In the genomic region with DNA sequence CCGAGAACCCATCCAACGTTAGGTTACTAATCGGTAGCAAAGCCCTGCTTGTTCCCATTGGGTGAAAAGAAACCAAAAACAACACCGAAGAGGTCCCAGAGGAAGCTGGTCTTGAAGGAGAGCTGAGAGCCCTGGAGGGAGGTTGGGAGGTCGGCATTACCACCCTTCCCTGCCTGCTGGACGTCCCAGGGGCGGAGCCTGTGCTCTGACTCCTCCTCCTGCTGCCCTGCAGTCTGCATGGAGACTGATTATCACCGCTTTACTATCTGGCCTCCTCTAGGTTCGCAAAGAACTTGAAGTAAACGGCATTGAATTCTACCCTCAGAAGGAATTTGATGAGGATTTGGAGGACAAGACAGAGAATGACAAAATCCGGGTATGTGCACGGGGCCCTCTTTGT, we compare ENCODE assay signal across 35 mouse cellular contexts. TPM values are rescaled to one million over a fixed set of nuclear protein-coding genes. Genes with fewer than 3 reads are reported as not detected.
DNase-seq lines count a peak whose midpoint lies in the region; ATAC-seq and TF ChIP-seq lines count a peak whose summit lies in the region.
"Had no signal": no experiment of that assay in that cellular context is flagged by ENCODE, and none has a peak within 500 bp of the region (broad histone marks: within the 10 kb centered on the region; RNA-seq: fewer than 3 reads in every experiment).

No protein-coding gene starts in this region.

- H3K9me3 ChIP-seq in liver, postnatal 0 days (ENCODE audit: low read length): no peaks in the 10 kb centered on the region
- H3K9me3 ChIP-seq: forebrain, embryonic 12.5 days; heart, embryonic 10.5 days; limb, embryonic 10.5 days; limb, embryonic 15.5 days; midbrain, embryonic 15.5 days had no signal

- no peak overlapping the region for H3K4me2 ChIP-seq in liver, postnatal 0 days (ENCODE audit: low read depth, low read length)
- H3K4me2 ChIP-seq: forebrain, embryonic 12.5 days; hindbrain, embryonic 14.5 days; limb, embryonic 15.5 days; midbrain, embryonic 15.5 days had no signal

- peak; percentile 65 for DNase-seq in liver
- DNase-seq in liver, postnatal 0 days: no peak
- DNase-seq in R1 (ENCODE audit: low read depth, low spot score): peak; percentile 38
- no peak for DNase-seq in left cerebral cortex, adult 18-20 months (ENCODE audit: low spot score in 2 of 2)
- DNase-seq: adrenal gland, postnatal 14 days; cerebellum, adult 11-12 months; cerebellum, postnatal 10 days; gastrocnemius, postnatal 10 days; heart, adult 11 months; heart, postnatal 36 days; kidney, postnatal 14 days; lung, adult 2 months; lung, postnatal 10 days; spleen, adult 18-20 months; thymus, adult 18-20 months; thymus, postnatal 36 days had no signal

- no peak for TF ChIP-seq CTCF in liver, postnatal 0 days (IDR thresholded peaks at IDR 0.05; ENCODE audit: low read depth)

- TF ChIP-seq EP300 in liver, postnatal 0 days (IDR thresholded peaks at IDR 0.05; ENCODE audit: low read depth): no peak

- H3K9ac ChIP-seq in liver, postnatal 0 days (replicated peaks): no peak overlapping the region
- H3K9ac ChIP-seq: forebrain, embryonic 12.5 days; hindbrain, embryonic 14.5 days; limb, embryonic 15.5 days; midbrain, embryonic 15.5 days had no signal

- no peaks in the 10 kb centered on the region for H3K27me3 ChIP-seq in liver, postnatal 0 days (ENCODE audit: insufficient read depth, low read length)
- H3K27me3 ChIP-seq: forebrain, embryonic 12.5 days; limb, embryonic 15.5 days; midbrain, embryonic 15.5 days had no signal

- WGBS in liver, postnatal 0 days (ENCODE audit: insufficient replicate concordance): 46% methylated on average over 12 of the region's 12 CpGs

- H3K27ac ChIP-seq in liver, postnatal 0 days (ENCODE audit: low read depth): no peak overlapping the region
- H3K27ac ChIP-seq: forebrain, embryonic 12.5 days; heart, embryonic 10.5 days; hindbrain, embryonic 14.5 days; layer of hippocampus, adult 2 months; limb, embryonic 10.5 days; limb, embryonic 15.5 days; midbrain, embryonic 15.5 days; stomach, postnatal 0 days had no signal

- ATAC-seq in liver, postnatal 0 days: no peak
- 0 out of 2 replicates have a peak, but pooled peaks have one; percentile 33 for ATAC-seq in granulocyte monocyte progenitor cell, adult 5-6 weeks (replicated peaks; ENCODE audit: poor library complexity, severe bottlenecking)
- peak; percentile 86 for ATAC-seq in megakaryocyte progenitor cell, adult 5-6 weeks (replicated peaks; ENCODE audit: poor library complexity)
- no peak for ATAC-seq in activated CD4-positive, CD25-positive, alpha-beta regulatory T cell, adult 4 months
- ATAC-seq: CD4-positive, CD25-positive, alpha-beta regulatory T cell, adult 4 months; intestine, postnatal 0 days; midbrain, embryonic 15.5 days had no signal

- H3K4me1 ChIP-seq in liver, postnatal 0 days (ENCODE audit: insufficient read depth): no peaks in the 10 kb centered on the region
- H3K4me1 ChIP-seq: forebrain, embryonic 12.5 days; limb, embryonic 10.5 days; limb, embryonic 15.5 days; midbrain, embryonic 15.5 days had no signal

- no peaks in the 10 kb centered on the region for H3K36me3 ChIP-seq in liver, postnatal 0 days (replicated peaks; ENCODE audit: insufficient read depth, low read length)

- no peak overlapping the region for H3K4me3 ChIP-seq in liver, postnatal 0 days (ENCODE audit: low read depth, low read length)
- H3K4me3 ChIP-seq: forebrain, embryonic 12.5 days; heart, embryonic 10.5 days; layer of hippocampus, adult 2 months; limb, embryonic 10.5 days; limb, embryonic 15.5 days; midbrain, embryonic 15.5 days had no signal

RNA-seq across cellular contexts. Expression of a gene that starts 11.5 kb away (rescaled TPM):
- polyA plus RNA-seq in liver, postnatal 0 days (2015; fragmentation: Nextera tagmentation; extraction: Ambion mirVana): 0.06 and 0.07 TPM in 2 replicates
- 0.28 and 1.1 TPM in 2 replicates for total RNA-seq in granulocyte monocyte progenitor cell, adult 5-6 weeks (2014; fragmentation: Nextera tagmentation)
- 0.13 and 0.67 TPM in 2 replicates for total RNA-seq in granulocyte monocyte progenitor cell, adult 5-6 weeks (2017)
- total RNA-seq in megakaryocyte progenitor cell, adult 5-6 weeks (2015): 0.07 TPM in 1 of 2 replicates, not detected in the other
- 0.08 TPM in 1 of 2 replicates, not detected in the other for total RNA-seq in megakaryocyte progenitor cell, adult 5-6 weeks (2017)
- polyA plus RNA-seq in activated CD4-positive, CD25-positive, alpha-beta regulatory T cell, adult 4 months (2017; shearing (Covaris generic)): not detected
- 100 to 1,000 TPM; 494 to 520 TPM for total RNA-seq in left cerebral cortex, adult 18-20 months (2021)
- total RNA-seq: neutrophil, adult 5-6 weeks had no signal
- polyA plus RNA-seq: CD4-positive, CD25-positive, alpha-beta regulatory T cell, adult 4 months had no signal

RNA-seq across cellular contexts. Expression of a gene that starts 12.6 kb away (rescaled TPM):
- 0.07 and 0.09 TPM in 2 replicates for polyA plus RNA-seq in liver, postnatal 0 days (2015; fragmentation: Nextera tagmentation; extraction: Ambion mirVana)
- 0.52 TPM in 1 of 2 replicates, not detected in the other for total RNA-seq in granulocyte monocyte progenitor cell, adult 5-6 weeks (2014; fragmentation: Nextera tagmentation)
- total RNA-seq in granulocyte monocyte progenitor cell, adult 5-6 weeks (2017): not detected in 2 replicates
- 0.17 TPM in 1 of 2 replicates, not detected in the other for total RNA-seq in megakaryocyte progenitor cell, adult 5-6 weeks (2015)
- not detected in 2 replicates for total RNA-seq in megakaryocyte progenitor cell, adult 5-6 weeks (2017)
- not detected for polyA plus RNA-seq in activated CD4-positive, CD25-positive, alpha-beta regulatory T cell, adult 4 months (2017; shearing (Covaris generic))
- total RNA-seq in left cerebral cortex, adult 18-20 months (2021): not detected
- total RNA-seq: adrenal gland, postnatal 14 days; gastrocnemius, postnatal 10 days; heart, postnatal 36 days; layer of hippocampus, adult 2 months; layer of hippocampus, postnatal 25 days; neutrophil, adult 5-6 weeks had no signal
- polyA plus RNA-seq: CD4-positive, CD25-positive, alpha-beta regulatory T cell, adult 4 months; cortical plate, adult 2 months; embryonic facial prominence, embryonic 14.5 days; intestine, postnatal 0 days; lung, adult 2 months; midbrain, embryonic 15.5 days had no signal

RNA-seq across cellular contexts. Expression of a gene that starts 34.0 kb away (rescaled TPM):
- polyA plus RNA-seq in liver, postnatal 0 days (2015; fragmentation: Nextera tagmentation; extraction: Ambion mirVana): not detected in 2 replicates
- total RNA-seq in granulocyte monocyte progenitor cell, adult 5-6 weeks (2014; fragmentation: Nextera tagmentation): not detected in 2 replicates
- total RNA-seq in granulocyte monocyte progenitor cell, adult 5-6 weeks (2017): not detected in 2 replicates
- total RNA-seq in megakaryocyte progenitor cell, adult 5-6 weeks (2015): not detected in 2 replicates
- not detected in 2 replicates for total RNA-seq in megakaryocyte progenitor cell, adult 5-6 weeks (2017)
- not detected for polyA plus RNA-seq in activated CD4-positive, CD25-positive, alpha-beta regulatory T cell, adult 4 months (2017; shearing (Covaris generic))
- total RNA-seq in left cerebral cortex, adult 18-20 months (2021): 100 to 1,000 TPM in 1 of 2 experiments, 10 to 100 TPM in 1; 93.7 to 101 TPM
- total RNA-seq: gastrocnemius, postnatal 10 days; heart, postnatal 36 days; neutrophil, adult 5-6 weeks had no signal
- polyA plus RNA-seq: CD4-positive, CD25-positive, alpha-beta regulatory T cell, adult 4 months; heart, embryonic 10.5 days; heart, embryonic 16.5 days; intestine, postnatal 0 days; kidney, embryonic 14.5 days; limb, embryonic 10.5 days; limb, embryonic 15.5 days; lung, adult 2 months had no signal

RNA-seq across cellular contexts. Expression of a gene that starts 41.6 kb away (rescaled TPM):
- 27.8 and 30.7 TPM in 2 replicates for polyA plus RNA-seq in liver, postnatal 0 days (2015; fragmentation: Nextera tagmentation; extraction: Ambion mirVana)
- 15.1 and 39.8 TPM in 2 replicates for total RNA-seq in granulocyte monocyte progenitor cell, adult 5-6 weeks (2014; fragmentation: Nextera tagmentation)
- 21.9 and 22.0 TPM in 2 replicates for total RNA-seq in granulocyte monocyte progenitor cell, adult 5-6 weeks (2017)
- total RNA-seq in megakaryocyte progenitor cell, adult 5-6 weeks (2015): 32.9 and 42.6 TPM in 2 replicates
- 16.5 and 24.9 TPM in 2 replicates for total RNA-seq in megakaryocyte progenitor cell, adult 5-6 weeks (2017)
- polyA plus RNA-seq in activated CD4-positive, CD25-positive, alpha-beta regulatory T cell, adult 4 months (2017; shearing (Covaris generic)): 10 to 100 TPM; 21.6 to 34.7 TPM
- 1 to 10 TPM; 4.0 to 4.4 TPM for total RNA-seq in left cerebral cortex, adult 18-20 months (2021)
- total RNA-seq: neutrophil, adult 5-6 weeks had no signal

RNA-seq across cellular contexts. Expression of a gene that starts 52.6 kb away (rescaled TPM):
- 34.6 TPM in 2 replicates for polyA plus RNA-seq in liver, postnatal 0 days (2015; fragmentation: Nextera tagmentation; extraction: Ambion mirVana)
- 45.0 and 63.1 TPM in 2 replicates for total RNA-seq in granulocyte monocyte progenitor cell, adult 5-6 weeks (2014; fragmentation: Nextera tagmentation)
- total RNA-seq in granulocyte monocyte progenitor cell, adult 5-6 weeks (2017): 34.0 and 50.4 TPM in 2 replicates
- total RNA-seq in megakaryocyte progenitor cell, adult 5-6 weeks (2015): 39.9 and 43.8 TPM in 2 replicates
- 37.1 and 37.3 TPM in 2 replicates for total RNA-seq in megakaryocyte progenitor cell, adult 5-6 weeks (2017)
- 10 to 100 TPM; 44.2 to 63.7 TPM for polyA plus RNA-seq in activated CD4-positive, CD25-positive, alpha-beta regulatory T cell, adult 4 months (2017; shearing (Covaris generic))
- 10 to 100 TPM; 29.1 to 30.2 TPM for total RNA-seq in left cerebral cortex, adult 18-20 months (2021)

Comparison
In these comparisons a context has a peak if more than half of its experiments do, and no peak if none do; other contexts are left out.
1. DNase-seq: peak in liver (single experiment) and R1 (single experiment); none in liver, postnatal 0 days (single experiment) and left cerebral cortex, adult 18-20 months (0 of 2).
2. ATAC-seq: peak in granulocyte monocyte progenitor cell, adult 5-6 weeks (single experiment) and megakaryocyte progenitor cell, adult 5-6 weeks (single experiment); none in liver, postnatal 0 days (single experiment) and activated CD4-positive, CD25-positive, alpha-beta regulatory T cell, adult 4 months (single experiment).
3. RNA of a gene that starts 11.5 kb away (total RNA-seq): 494 to 520 TPM in left cerebral cortex, adult 18-20 months; 0.13 to 1.1 TPM in granulocyte monocyte progenitor cell, adult 5-6 weeks and 0.07 to 0.08 TPM in megakaryocyte progenitor cell, adult 5-6 weeks; every median in the first group is over 100 times any median in the second.
4. RNA of a gene that starts 34.0 kb away (total RNA-seq): 93.7 to 101 TPM in left cerebral cortex, adult 18-20 months; not detected in granulocyte monocyte progenitor cell, adult 5-6 weeks and not detected in megakaryocyte progenitor cell, adult 5-6 weeks; every median in the first group is over 10 times any median in the second.